Mouse (Mus musculus): Measurements from ENCODE around the gene Spata20.

Spata20 gene

GRCm38 (mm10) chr11:94486001-94486400 is at the start of gene Spata20:
Gene Spata20, minus strand, starts transcription at chr11:94486179.
- peak; percentile 91 to 94 for DNase-seq (ENCODE audit: low spot score in 2 of 2)

GRCm38 (mm10) chr11:94533171-94533570 is 47.2 kb upstream of the Spata20 start:
- DNase-seq (ENCODE audit: low spot score in 2 of 2) = peak in 1 of 2 experiments; percentile 38

GRCm38 (mm10) chr11:94528879-94529278 is 42.9 kb upstream of the Spata20 start:
- DNase-seq (ENCODE audit: low spot score in 2 of 2) = no peak

GRCm38 (mm10) chr11:94526171-94526879 is 40.3 kb upstream of the Spata20 start:
- no peak for DNase-seq (ENCODE audit: low spot score in 2 of 2)

- DNase-seq (ENCODE audit: low spot score in 2 of 2) = peak; percentile 73 to 74
Measured at GRCm38 (mm10) chr11:94521219-94521843, 35.4 kb upstream of the Spata20 start, which contains the start of gene Mycbpap. Gene Mycbpap, minus strand, starts transcription at chr11:94521742.

- no peak for DNase-seq (ENCODE audit: low spot score in 2 of 2)
Measured at GRCm38 (mm10) chr11:94513452-94513851, 27.5 kb upstream of the Spata20 start.

- DNase-seq (ENCODE audit: low spot score in 2 of 2) = no peak
Measured at GRCm38 (mm10) chr11:94508976-94509375, 23.0 kb upstream of the Spata20 start.

- DNase-seq (ENCODE audit: low spot score in 2 of 2) = no peak
Measured at GRCm38 (mm10) chr11:94501482-94501881, 15.5 kb upstream of the Spata20 start.

- DNase-seq (ENCODE audit: low spot score in 2 of 2) = no peak
Measured at GRCm38 (mm10) chr11:94500362-94500761, 14.4 kb upstream of the Spata20 start.

- DNase-seq (ENCODE audit: low spot score in 2 of 2) = no peak
Measured at GRCm38 (mm10) chr11:94499661-94500152, 13.7 kb upstream of the Spata20 start, which contains the start of gene Epn3. Gene Epn3, minus strand, starts transcription at chr11:94499974.

GRCm38 (mm10) chr11:94499035-94499434 is 13.1 kb upstream of the Spata20 start:
- DNase-seq (ENCODE audit: low spot score in 2 of 2) = peak in 1 of 2 experiments; percentile 29

- DNase-seq (ENCODE audit: low spot score in 2 of 2) = peak; percentile 51 to 65
Measured at GRCm38 (mm10) chr11:94498093-94498996, 12.4 kb upstream of the Spata20 start.

GRCm38 (mm10) chr11:94495415-94495814 is 9.4 kb upstream of the Spata20 start:
- no peak for DNase-seq (ENCODE audit: low spot score in 2 of 2)

- no peak for DNase-seq (ENCODE audit: low spot score in 2 of 2)
Measured at GRCm38 (mm10) chr11:94491749-94492099, 5.7 kb upstream of the Spata20 start.

- DNase-seq (ENCODE audit: low spot score in 2 of 2) = peak in 1 of 2 experiments; percentile 63
Measured at GRCm38 (mm10) chr11:94491035-94491748, 5.2 kb upstream of the Spata20 start.

GRCm38 (mm10) chr11:94489745-94490144 is 3.8 kb upstream of the Spata20 start:
- DNase-seq (ENCODE audit: low spot score in 2 of 2) = no peak

GRCm38 (mm10) chr11:94488767-94489533 is 3.0 kb upstream of the Spata20 start:
- no peak for DNase-seq (ENCODE audit: low spot score in 2 of 2)

- no peak for DNase-seq (ENCODE audit: low spot score in 2 of 2)
Measured at GRCm38 (mm10) chr11:94485223-94485622, 756 bp downstream of the Spata20 start.

- DNase-seq (ENCODE audit: low spot score in 2 of 2) = no peak
Measured at GRCm38 (mm10) chr11:94484636-94485035, 1.3 kb downstream of the Spata20 start.

GRCm38 (mm10) chr11:94483921-94484320 is 2.1 kb downstream of the Spata20 start:
- no peak for DNase-seq (ENCODE audit: low spot score in 2 of 2)

- DNase-seq (ENCODE audit: low spot score in 2 of 2) = no peak
Measured at GRCm38 (mm10) chr11:94483436-94483835, 2.5 kb downstream of the Spata20 start.

All from frontal cortex, postnatal 36 days (tissue).